Mouse (Mus musculus): ENCODE data around the gene Cmtm3. TPM values are rescaled to one million over a fixed set of nuclear protein-coding genes. Genes with fewer than 3 reads are reported as not detected.

The Cmtm3 gene
- total and polyA plus RNA-seq, 2 experiments from 2014 or later, result 29.0 to 64.6 TPM

- no peaks in the 10 kb centered on the region for H3K36me3 ChIP-seq (replicated peaks; ENCODE audit: control insufficient read depth, insufficient read depth, low read length)
- ATAC-seq (ENCODE audit: insufficient read depth, low read depth), result no peak
- no peaks in the 10 kb centered on the region for H3K9me3 ChIP-seq (replicated peaks; ENCODE audit: control insufficient read depth, low read length)
- TF ChIP-seq EP300 (IDR thresholded peaks at IDR 0.05; ENCODE audit: low read depth) (no peak), CTCF (IDR thresholded peaks at IDR 0.05; ENCODE audit: low read depth) (no peak)
- H3K4me2 ChIP-seq (ENCODE audit: low read depth, low read length), result no peak overlapping the region
- H3K9ac ChIP-seq (replicated peaks; ENCODE audit: low read depth, low read length), result no peak overlapping the region
- DNase-seq (ENCODE audit: low spot score), result no peak
- no peak overlapping the region for H3K27ac ChIP-seq (ENCODE audit: low read depth)
- no peaks in the 10 kb centered on the region for H3K27me3 ChIP-seq (ENCODE audit: control insufficient read depth, insufficient read depth, low read length)
- no peak overlapping the region for H3K4me3 ChIP-seq (ENCODE audit: low read depth, low read length)
- H3K4me1 ChIP-seq (ENCODE audit: control insufficient read depth, insufficient read depth), result peaks cover 26% of the 10 kb centered on the region
- WGBS, result 72% methylated on average over 7 of the region's 7 CpGs
Measured at GRCm38 (mm10) chr8:104380269-104380668, 41.1 kb downstream of the Cmtm3 start.

DNA sequence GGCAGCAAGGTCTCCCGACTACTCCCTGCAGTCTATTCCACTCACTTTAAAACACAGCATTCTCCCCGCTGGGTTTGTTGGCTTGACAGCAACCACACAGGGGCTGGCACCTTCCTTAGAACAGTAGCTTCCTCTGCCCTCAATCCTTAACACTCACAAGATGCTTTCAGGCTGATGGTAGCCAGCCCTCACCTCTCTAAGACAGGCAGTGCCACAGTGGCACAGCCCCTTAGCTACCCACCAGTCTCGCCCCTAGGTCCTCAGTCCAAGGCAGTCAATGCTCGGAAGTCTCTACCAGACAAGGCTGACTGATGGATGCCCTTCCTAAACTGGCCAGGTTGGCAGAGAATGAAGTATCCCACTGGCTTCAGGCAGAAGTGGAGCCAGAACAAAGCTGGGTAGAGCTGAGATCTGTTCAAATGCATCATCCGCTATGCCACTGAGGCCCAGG is 41.8 kb downstream of the Cmtm3 start:
- H3K27ac ChIP-seq (ENCODE audit: low read depth), result no peak overlapping the region
- WGBS, result 81% methylated on average over 5 of the region's 5 CpGs
- no peak for TF ChIP-seq CTCF (IDR thresholded peaks at IDR 0.05; ENCODE audit: low read depth)
- no peak for TF ChIP-seq EP300 (IDR thresholded peaks at IDR 0.05; ENCODE audit: low read depth)
- no peaks in the 10 kb centered on the region for H3K9me3 ChIP-seq (replicated peaks; ENCODE audit: control insufficient read depth, low read length)
- no peaks in the 10 kb centered on the region for H3K36me3 ChIP-seq (replicated peaks; ENCODE audit: control insufficient read depth, insufficient read depth, low read length)
- H3K4me2 ChIP-seq (ENCODE audit: low read depth, low read length), result no peak overlapping the region
- H3K9ac ChIP-seq (replicated peaks; ENCODE audit: low read depth, low read length), result no peak overlapping the region
- H3K27me3 ChIP-seq (ENCODE audit: control insufficient read depth, insufficient read depth, low read length), result no peaks in the 10 kb centered on the region
- DNase-seq (ENCODE audit: low spot score) (no peak), ATAC-seq (ENCODE audit: insufficient read depth, low read depth) (no peak)
- H3K4me3 ChIP-seq (ENCODE audit: low read depth, low read length), result no peak overlapping the region
- peaks cover 21% of the 10 kb centered on the region for H3K4me1 ChIP-seq (ENCODE audit: control insufficient read depth, insufficient read depth)

GRCm38 (mm10) chr8:104383296-104383695 is 44.1 kb downstream of the Cmtm3 start:
- Histone ChIP-seq H3K27me3 (ENCODE audit: control insufficient read depth, insufficient read depth, low read length) (no peaks in the 10 kb centered on the region), H3K4me1 (ENCODE audit: control insufficient read depth, insufficient read depth) (peaks cover 35% of the 10 kb centered on the region)
- no peak for DNase-seq (ENCODE audit: low spot score)

GRCm38 (mm10) chr8:104383977-104384376 is 44.8 kb downstream of the Cmtm3 start:
- peaks cover 35% of the 10 kb centered on the region for H3K4me1 ChIP-seq (ENCODE audit: control insufficient read depth, insufficient read depth)
- no peaks in the 10 kb centered on the region for H3K36me3 ChIP-seq (replicated peaks; ENCODE audit: control insufficient read depth, insufficient read depth, low read length)
- H3K27ac ChIP-seq (ENCODE audit: low read depth), result peak overlapping the region; percentile 44
- no peaks in the 10 kb centered on the region for H3K9me3 ChIP-seq (replicated peaks; ENCODE audit: control insufficient read depth, low read length)
- ATAC-seq (ENCODE audit: insufficient read depth, low read depth) (no peak), DNase-seq (ENCODE audit: low spot score) (no peak)
- WGBS, result 76% methylated on average over 3 of the region's 3 CpGs
- H3K4me2 ChIP-seq (ENCODE audit: low read depth, low read length), result no peak overlapping the region
- TF ChIP-seq CTCF (IDR thresholded peaks at IDR 0.05; ENCODE audit: low read depth) (no peak), EP300 (IDR thresholded peaks at IDR 0.05; ENCODE audit: low read depth) (no peak)
- H3K9ac ChIP-seq (replicated peaks; ENCODE audit: low read depth, low read length), result no peak overlapping the region
- H3K4me3 ChIP-seq (ENCODE audit: low read depth, low read length), result no peak overlapping the region
- H3K27me3 ChIP-seq (ENCODE audit: control insufficient read depth, insufficient read depth, low read length), result no peaks in the 10 kb centered on the region

More at GRCm38 (mm10) chr8:104383296-104383695, 44.1 kb downstream of the Cmtm3 start:
- no peak for TF ChIP-seq CTCF (IDR thresholded peaks at IDR 0.05; ENCODE audit: low read depth)
- Histone ChIP-seq H3K27ac (ENCODE audit: low read depth) (peak overlapping the region; percentile 44), H3K4me2 (ENCODE audit: low read depth, low read length) (no peak overlapping the region; the same call in 1 of the 2 replicates), H3K36me3 (replicated peaks; ENCODE audit: control insufficient read depth, insufficient read depth, low read length) (no peaks in the 10 kb centered on the region), H3K9ac (replicated peaks; ENCODE audit: low read depth, low read length) (no peak overlapping the region; the same call in 1 of the 2 replicates), H3K9me3 (replicated peaks; ENCODE audit: control insufficient read depth, low read length) (no peaks in the 10 kb centered on the region), H3K4me3 (ENCODE audit: low read depth, low read length) (no peak overlapping the region)
- WGBS, result 42% methylated on average over 2 of the region's 2 CpGs
- 0 out of 2 replicates have a peak, but pooled peaks have one; percentile 21 for ATAC-seq (ENCODE audit: insufficient read depth, low read depth)

- no peak overlapping the region for H3K4me2 ChIP-seq (ENCODE audit: low read depth, low read length)
- H3K9ac ChIP-seq (replicated peaks; ENCODE audit: low read depth, low read length), result no peak overlapping the region
- H3K36me3 ChIP-seq (replicated peaks; ENCODE audit: control insufficient read depth, insufficient read depth, low read length), result no peaks in the 10 kb centered on the region
- WGBS, result 50% methylated on average over 4 of the region's 4 CpGs
- ATAC-seq (ENCODE audit: insufficient read depth, low read depth) (no peak), DNase-seq (ENCODE audit: low spot score) (no peak)
- H3K9me3 ChIP-seq (replicated peaks; ENCODE audit: control insufficient read depth, low read length), result no peaks in the 10 kb centered on the region
- H3K27me3 ChIP-seq (ENCODE audit: control insufficient read depth, insufficient read depth, low read length), result no peaks in the 10 kb centered on the region
- TF ChIP-seq EP300 (IDR thresholded peaks at IDR 0.05; ENCODE audit: low read depth), result no peak
- no peak for TF ChIP-seq CTCF (IDR thresholded peaks at IDR 0.05; ENCODE audit: low read depth)
- peaks cover 35% of the 10 kb centered on the region for H3K4me1 ChIP-seq (ENCODE audit: control insufficient read depth, insufficient read depth)
- H3K4me3 ChIP-seq (ENCODE audit: low read depth, low read length), result no peak overlapping the region
- no peak overlapping the region for H3K27ac ChIP-seq (ENCODE audit: low read depth)
Measured at GRCm38 (mm10) chr8:104386693-104387092, 47.5 kb downstream of the Cmtm3 start.

GRCm38 (mm10) chr8:104387501-104387900 is 48.3 kb downstream of the Cmtm3 start:
- Histone ChIP-seq H3K4me3 (ENCODE audit: low read depth, low read length) (no peak overlapping the region), H3K4me1 (ENCODE audit: control insufficient read depth, insufficient read depth) (peaks cover 35% of the 10 kb centered on the region), H3K27me3 (ENCODE audit: control insufficient read depth, insufficient read depth, low read length) (no peaks in the 10 kb centered on the region), H3K27ac (ENCODE audit: low read depth) (0 out of 2 replicates have a peak overlapping the region, but pooled peaks have one; percentile 10), H3K9ac (replicated peaks; ENCODE audit: low read depth, low read length) (no peak overlapping the region), H3K4me2 (ENCODE audit: low read depth, low read length) (no peak overlapping the region), H3K9me3 (replicated peaks; ENCODE audit: control insufficient read depth, low read length) (no peaks in the 10 kb centered on the region), H3K36me3 (replicated peaks; ENCODE audit: control insufficient read depth, insufficient read depth, low read length) (no peaks in the 10 kb centered on the region)
- DNase-seq (ENCODE audit: low spot score) (no peak), ATAC-seq (ENCODE audit: insufficient read depth, low read depth) (no peak)
- TF ChIP-seq EP300 (IDR thresholded peaks at IDR 0.05; ENCODE audit: low read depth), result no peak
- TF ChIP-seq CTCF (IDR thresholded peaks at IDR 0.05; ENCODE audit: low read depth), result no peak
- 54% methylated on average over 7 of the region's 7 CpGs for WGBS

Data from heart, postnatal 0 days (tissue).